Mouse (Mus musculus): ENCODE data around the gene St6gal1. TPM values are rescaled to one million over a fixed set of nuclear protein-coding genes. Genes with fewer than 3 reads are reported as not detected.

St6gal1 gene
- polyA plus RNA-seq, 1 experiment from 2014 or later = 18.7 TPM

DNA sequence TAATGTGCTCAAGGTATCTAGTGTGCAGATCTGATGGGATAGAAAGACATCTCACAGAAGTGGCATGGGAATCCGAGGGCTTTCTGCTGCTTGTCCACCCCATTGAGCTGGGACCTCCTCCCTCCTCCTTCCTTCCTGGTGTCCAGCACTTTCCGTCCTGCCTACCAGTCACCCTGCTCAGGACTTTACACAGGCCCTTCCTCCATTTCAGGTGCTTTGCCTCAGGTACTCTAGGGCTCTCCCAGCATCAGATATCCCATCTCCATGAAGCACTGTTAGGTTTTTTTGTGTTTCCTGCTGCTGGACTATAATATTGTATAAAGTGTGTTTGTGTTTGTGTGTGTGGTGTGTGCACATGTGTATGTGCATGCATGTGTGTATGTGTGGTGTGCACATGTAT lies 51.1 kb downstream of the St6gal1 start:
- Histone ChIP-seq H3K4me2 (no peak overlapping the region), H3K9me3 (ENCODE audit: control insufficient read depth, low read length) (no peaks in the 10 kb centered on the region), H3K9ac (ENCODE audit: low read depth, low read length) (no peak overlapping the region), H3K27me3 (replicated peaks; ENCODE audit: control insufficient read depth, insufficient read depth, low read length) (no peaks in the 10 kb centered on the region), H3K27ac (ENCODE audit: low read depth, low read length) (no peak overlapping the region), H3K4me1 (replicated peaks; ENCODE audit: control insufficient read depth, insufficient read depth, low read length) (peaks cover 15% of the 10 kb centered on the region; the same call in 1 of the 2 replicates), H3K36me3 (ENCODE audit: control insufficient read depth, insufficient read depth, low read length) (no peaks in the 10 kb centered on the region), H3K4me3 (ENCODE audit: low read depth, low read length) (no peak overlapping the region)
- no peak for DNase-seq (ENCODE audit: low spot score)
- WGBS = 65% methylated on average over 2 of the region's 2 CpGs
- ATAC-seq (replicated peaks; ENCODE audit: low FRiP score) = no peak

GRCm38 (mm10) chr16:23279879-23280741 lies 55.6 kb downstream of the St6gal1 start:
- no peaks in the 10 kb centered on the region for H3K36me3 ChIP-seq (ENCODE audit: control insufficient read depth, insufficient read depth, low read length)
- H3K4me3 ChIP-seq (ENCODE audit: low read depth, low read length) = no peak overlapping the region
- no peak overlapping the region for H3K9ac ChIP-seq (ENCODE audit: low read depth, low read length)
- no peaks in the 10 kb centered on the region for H3K9me3 ChIP-seq (ENCODE audit: control insufficient read depth, low read length)
- 0 out of 2 replicates have a peak, but pooled peaks cover 2% of the 10 kb centered on the region for H3K4me1 ChIP-seq (replicated peaks; ENCODE audit: control insufficient read depth, insufficient read depth, low read length)
- H3K4me2 ChIP-seq = no peak overlapping the region
- ATAC-seq (replicated peaks; ENCODE audit: low FRiP score) = no peak
- H3K27me3 ChIP-seq (replicated peaks; ENCODE audit: control insufficient read depth, insufficient read depth, low read length) = no peaks in the 10 kb centered on the region
- no peak for DNase-seq (ENCODE audit: low spot score)
- WGBS = 36% methylated on average over 9 of the region's 9 CpGs
- H3K27ac ChIP-seq (ENCODE audit: low read depth, low read length) = no peak overlapping the region

GRCm38 (mm10) chr16:23280742-23281090 lies 56.2 kb downstream of the St6gal1 start:
- H3K4me3 ChIP-seq (ENCODE audit: low read depth, low read length) = no peak overlapping the region
- no peaks in the 10 kb centered on the region for H3K36me3 ChIP-seq (ENCODE audit: control insufficient read depth, insufficient read depth, low read length)
- no peaks in the 10 kb centered on the region for H3K9me3 ChIP-seq (ENCODE audit: control insufficient read depth, low read length)
- H3K4me2 ChIP-seq = no peak overlapping the region
- ATAC-seq (replicated peaks; ENCODE audit: low FRiP score) (no peak), DNase-seq (ENCODE audit: low spot score) (no peak)
- WGBS = 58% methylated on average over 4 of the region's 4 CpGs
- 0 out of 2 replicates have a peak, but pooled peaks cover 2% of the 10 kb centered on the region for H3K4me1 ChIP-seq (replicated peaks; ENCODE audit: control insufficient read depth, insufficient read depth, low read length)
- H3K9ac ChIP-seq (ENCODE audit: low read depth, low read length) = no peak overlapping the region
- no peak overlapping the region for H3K27ac ChIP-seq (ENCODE audit: low read depth, low read length)
- no peaks in the 10 kb centered on the region for H3K27me3 ChIP-seq (replicated peaks; ENCODE audit: control insufficient read depth, insufficient read depth, low read length)

DNA sequence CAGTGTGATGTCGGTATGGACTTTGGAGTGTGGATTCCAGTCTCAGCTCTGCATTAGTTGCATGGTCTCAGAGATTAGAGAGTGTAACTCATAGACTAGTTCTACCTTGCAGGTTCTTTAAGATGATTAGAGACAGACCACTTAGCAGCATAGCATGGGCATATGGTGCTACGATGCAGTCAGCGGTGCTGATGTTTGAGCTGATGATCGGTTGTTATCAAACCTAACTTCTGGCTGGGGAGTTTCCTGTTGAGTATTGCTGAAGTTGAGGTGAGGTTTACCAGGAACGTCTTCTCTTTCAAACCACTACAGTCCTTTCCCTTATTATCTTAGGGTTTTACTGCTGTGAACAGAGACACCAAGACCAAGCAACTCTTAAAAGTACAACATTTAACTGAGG lies 57.7 kb downstream of the St6gal1 start:
- no peaks in the 10 kb centered on the region for H3K27me3 ChIP-seq (replicated peaks; ENCODE audit: control insufficient read depth, insufficient read depth, low read length)
- H3K36me3 ChIP-seq (ENCODE audit: control insufficient read depth, insufficient read depth, low read length) = no peaks in the 10 kb centered on the region
- H3K9me3 ChIP-seq (ENCODE audit: control insufficient read depth, low read length) = no peaks in the 10 kb centered on the region
- DNase-seq (ENCODE audit: low spot score) (no peak), ATAC-seq (replicated peaks; ENCODE audit: low FRiP score) (no peak)
- no peak overlapping the region for H3K27ac ChIP-seq (ENCODE audit: low read depth, low read length)
- no peak overlapping the region for H3K4me3 ChIP-seq (ENCODE audit: low read depth, low read length)
- 45% methylated on average over 5 of the region's 5 CpGs for WGBS
- H3K9ac ChIP-seq (ENCODE audit: low read depth, low read length) = no peak overlapping the region
- H3K4me1 ChIP-seq (replicated peaks; ENCODE audit: control insufficient read depth, insufficient read depth, low read length) = 0 out of 2 replicates have a peak, but pooled peaks cover 2% of the 10 kb centered on the region
- no peak overlapping the region for H3K4me2 ChIP-seq

DNA sequence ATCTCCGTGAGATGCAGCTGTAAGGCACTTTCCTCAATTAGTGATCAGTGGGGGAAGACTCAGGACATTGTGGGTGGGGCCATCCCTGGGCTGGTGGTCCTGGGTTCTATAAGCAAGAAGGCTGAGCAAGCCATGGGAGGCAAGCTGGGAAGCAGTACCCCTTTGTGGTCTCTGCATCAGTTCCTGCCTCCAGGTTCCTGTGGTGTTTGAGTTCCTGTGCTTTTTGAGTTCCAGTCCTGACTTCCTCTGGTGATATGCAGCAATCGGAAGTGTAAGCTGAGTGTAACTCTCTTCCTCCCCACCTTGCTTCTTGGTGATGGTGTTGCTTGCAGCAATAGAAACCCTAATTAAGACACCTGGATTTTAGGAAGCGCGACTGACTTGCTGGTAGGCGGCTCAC lies 58.4 kb downstream of the St6gal1 start:
- no peaks in the 10 kb centered on the region for H3K9me3 ChIP-seq (ENCODE audit: control insufficient read depth, low read length)
- no peak overlapping the region for H3K27ac ChIP-seq (ENCODE audit: low read depth, low read length)
- H3K27me3 ChIP-seq (replicated peaks; ENCODE audit: control insufficient read depth, insufficient read depth, low read length) = no peaks in the 10 kb centered on the region
- ATAC-seq (replicated peaks; ENCODE audit: low FRiP score) (no peak), DNase-seq (ENCODE audit: low spot score) (no peak)
- H3K4me3 ChIP-seq (ENCODE audit: low read depth, low read length) = no peak overlapping the region
- 0 out of 2 replicates have a peak, but pooled peaks cover 2% of the 10 kb centered on the region for H3K4me1 ChIP-seq (replicated peaks; ENCODE audit: control insufficient read depth, insufficient read depth, low read length)
- no peak overlapping the region for H3K9ac ChIP-seq (ENCODE audit: low read depth, low read length)
- no peaks in the 10 kb centered on the region for H3K36me3 ChIP-seq (ENCODE audit: control insufficient read depth, insufficient read depth, low read length)
- WGBS = 62% methylated on average over 5 of the region's 5 CpGs
- H3K4me2 ChIP-seq = no peak overlapping the region

DNA sequence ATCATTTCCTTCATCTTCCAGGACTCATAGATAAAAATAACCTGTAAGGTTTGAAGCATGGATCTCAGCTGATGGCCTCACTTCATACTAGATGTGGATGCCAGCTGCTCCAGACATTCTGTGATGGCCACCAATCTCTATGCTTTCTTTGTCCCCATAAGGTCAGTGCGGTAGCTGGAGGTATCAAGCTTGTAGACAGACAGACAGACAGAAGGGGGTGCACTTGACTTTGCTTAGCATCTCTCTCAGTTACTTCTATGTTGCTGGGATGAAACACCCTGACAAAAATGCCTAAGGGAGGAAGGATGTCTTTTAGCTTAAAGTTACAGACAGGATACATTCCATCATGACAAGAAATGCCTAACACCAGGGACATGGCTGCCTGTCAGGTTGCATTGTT lies 59.1 kb downstream of the St6gal1 start:
- H3K4me3 ChIP-seq (ENCODE audit: low read depth, low read length) = no peak overlapping the region
- no peaks in the 10 kb centered on the region for H3K36me3 ChIP-seq (ENCODE audit: control insufficient read depth, insufficient read depth, low read length)
- H3K4me1 ChIP-seq (replicated peaks; ENCODE audit: control insufficient read depth, insufficient read depth, low read length) = 0 out of 2 replicates have a peak, but pooled peaks cover 2% of the 10 kb centered on the region
- no peak overlapping the region for H3K9ac ChIP-seq (ENCODE audit: low read depth, low read length)
- no peaks in the 10 kb centered on the region for H3K9me3 ChIP-seq (ENCODE audit: control insufficient read depth, low read length)
- H3K27ac ChIP-seq (ENCODE audit: low read depth, low read length) = no peak overlapping the region
- ATAC-seq (replicated peaks; ENCODE audit: low FRiP score) (no peak), DNase-seq (ENCODE audit: low spot score) (no peak)
- no peak overlapping the region for H3K4me2 ChIP-seq
- WGBS = 81% methylated on average over 1 of the region's 1 CpGs
- no peaks in the 10 kb centered on the region for H3K27me3 ChIP-seq (replicated peaks; ENCODE audit: control insufficient read depth, insufficient read depth, low read length)

- no peak for ATAC-seq (replicated peaks; ENCODE audit: low FRiP score)
- 55% methylated on average over 15 of the region's 15 CpGs for WGBS
Observed at GRCm38 (mm10) chr16:23284470-23285394, 60.2 kb downstream of the St6gal1 start.

GRCm38 (mm10) chr16:23286380-23287097 lies 62.0 kb downstream of the St6gal1 start:
- H3K9me3 ChIP-seq (ENCODE audit: control insufficient read depth, low read length) = no peaks in the 10 kb centered on the region
- no peaks in the 10 kb centered on the region for H3K36me3 ChIP-seq (ENCODE audit: control insufficient read depth, insufficient read depth, low read length)
- no peak overlapping the region for H3K27ac ChIP-seq (ENCODE audit: low read depth, low read length)
- H3K27me3 ChIP-seq (replicated peaks; ENCODE audit: control insufficient read depth, insufficient read depth, low read length) = no peaks in the 10 kb centered on the region
- no peak overlapping the region for H3K9ac ChIP-seq (ENCODE audit: low read depth, low read length)
- WGBS = 82% methylated on average over 11 of the region's 11 CpGs
- no peak for DNase-seq (ENCODE audit: low spot score)
- H3K4me3 ChIP-seq (ENCODE audit: low read depth, low read length) = no peak overlapping the region
- H3K4me2 ChIP-seq = no peak overlapping the region
- ATAC-seq (replicated peaks; ENCODE audit: low FRiP score) = no peak
- H3K4me1 ChIP-seq (replicated peaks; ENCODE audit: control insufficient read depth, insufficient read depth, low read length) = 0 out of 2 replicates have a peak, but pooled peaks cover 4% of the 10 kb centered on the region

More at GRCm38 (mm10) chr16:23284470-23285394, 60.2 kb downstream of the St6gal1 start:
- H3K27me3 ChIP-seq (replicated peaks; ENCODE audit: control insufficient read depth, insufficient read depth, low read length) = no peaks in the 10 kb centered on the region
- no peak overlapping the region for H3K4me2 ChIP-seq
- no peaks in the 10 kb centered on the region for H3K9me3 ChIP-seq (ENCODE audit: control insufficient read depth, low read length)
- no peak for DNase-seq (ENCODE audit: low spot score)
- H3K9ac ChIP-seq (ENCODE audit: low read depth, low read length) = no peak overlapping the region
- no peak overlapping the region for H3K27ac ChIP-seq (ENCODE audit: low read depth, low read length)
- 0 out of 2 replicates have a peak, but pooled peaks cover 2% of the 10 kb centered on the region for H3K4me1 ChIP-seq (replicated peaks; ENCODE audit: control insufficient read depth, insufficient read depth, low read length)
- no peaks in the 10 kb centered on the region for H3K36me3 ChIP-seq (ENCODE audit: control insufficient read depth, insufficient read depth, low read length)
- H3K4me3 ChIP-seq (ENCODE audit: low read depth, low read length) = no peak overlapping the region
